Mouse (Mus musculus) midbrain, embryonic 14.5 days (tissue): ENCODE data around the gene Fkbp5. TPM values are rescaled to one million over a fixed set of nuclear protein-coding genes. Genes with fewer than 3 reads are reported as not detected.

Source experiments
- ATAC-seq: fragments of 200-750 bp; cut with Nextera tagmentation; 2 replicates; pipeline ENCODE4 v1.8.0; 2017; ENCODE audit warnings: moderate number of reproducible peaks, moderate library complexity; ENCODE audit not compliant: low FRiP score, low TSS enrichment
- DNase-seq: peaks from one replicate; pipeline ENCODE4 v3.0.0-alpha.2; 2015
- H3K27ac ChIP-seq: fragments of 300-500 bp; sonication (generic); replicated peaks from 2 replicates; pipeline ENCODE4 v1.5.1; 2014; ENCODE audit warnings: mild to moderate bottlenecking, low read depth, low read length, moderate library complexity
- H3K27me3 ChIP-seq: fragments of 300-500 bp; sonication (generic); 2 replicates; pipeline ENCODE4 v1.6.1; 2014; ENCODE audit warnings: low read length, control low read depth, mixed read lengths; ENCODE audit not compliant: control insufficient read depth, insufficient read depth
- H3K36me3 ChIP-seq: fragments of 300-500 bp; sonication (generic); 2 replicates; pipeline ENCODE4 v1.6.1; 2014; ENCODE audit warnings: low read length, control low read depth; ENCODE audit not compliant: control insufficient read depth, insufficient read depth
- H3K4me1 ChIP-seq: fragments of 300-500 bp; sonication (generic); 2 replicates; pipeline ENCODE4 v1.6.1; 2014; ENCODE audit warnings: mild to moderate bottlenecking, antibody characterized with exemption, low read length, control low read depth; ENCODE audit not compliant: control insufficient read depth, insufficient read depth
- H3K4me2 ChIP-seq: fragments of 300-500 bp; sonication (generic); 2 replicates; pipeline ENCODE4 v1.6.1; 2014; ENCODE audit warnings: mild to moderate bottlenecking, low read length, moderate library complexity
- H3K4me3 ChIP-seq: fragments of 300-500 bp; sonication (generic); replicated peaks from 2 replicates; pipeline ENCODE4 v1.5.1; 2014; ENCODE audit warnings: low read depth, low read length
- H3K9ac ChIP-seq: fragments of 300-500 bp; sonication (generic); replicated peaks from 2 replicates; pipeline ENCODE4 v1.6.1; 2014; ENCODE audit warnings: mild to moderate bottlenecking, low read length, moderate library complexity
- H3K9me3 ChIP-seq: fragments of 300-500 bp; sonication (generic); 2 replicates; pipeline ENCODE4 v1.6.1; 2016; ENCODE audit warnings: low read length, control low read depth, mixed read lengths; ENCODE audit not compliant: control insufficient read depth
- WGBS: fragments of 180-500 bp; shearing (Covaris S2); extraction: QIAGEN DNeasy Blood & Tissue Kit; methylation state at CpG from one replicate; pipeline ENCODE4 v1.1.7; 2014; 5-methylcytosine and 5-hydroxymethylcytosine counted together
- polyA plus RNA-seq: library from polyadenylated mRNA; unstranded; fragments of >200 nt; fragmentation: Nextera tagmentation; extraction: Ambion mirVana; gene quantifications from 2 replicates; pipeline ENCODE4 v1.2.1, GENCODE M21; 2014

Gene Fkbp5
- polyA plus RNA-seq, 1 experiment from 2014 or later: 11.6 TPM

- no peak overlapping the region for H3K4me3 ChIP-seq
- ATAC-seq: no peak
- no peak overlapping the region for H3K9ac ChIP-seq
- no peak overlapping the region for H3K4me2 ChIP-seq
- no peak for DNase-seq
- H3K27ac ChIP-seq: no peak overlapping the region
- no peaks in the 10 kb centered on the region for H3K9me3 ChIP-seq
- no peaks in the 10 kb centered on the region for H3K36me3 ChIP-seq
- WGBS: 74% methylated on average over 5 of the region's 5 CpGs
- H3K27me3 ChIP-seq: peaks cover 13% of the 10 kb centered on the region; the same call in 1 of the 2 replicates
- peaks cover 11% of the 10 kb centered on the region for H3K4me1 ChIP-seq
Observed at GRCm38 (mm10) chr17:28521071-28521726, 3.9 kb upstream of the Fkbp5 start.

- H3K9ac ChIP-seq: no peak overlapping the region
- WGBS: 78% methylated on average over 4 of the region's 4 CpGs
Observed at GRCm38 (mm10) chr17:28520561-28520960, 3.2 kb upstream of the Fkbp5 start.

GRCm38 (mm10) chr17:28519827-28520226, 2.5 kb upstream of the Fkbp5 start:
- Histone ChIP-seq H3K4me1 (peaks cover 11% of the 10 kb centered on the region), H3K27ac (no peak overlapping the region), H3K9me3 (no peaks in the 10 kb centered on the region), H3K4me2 (no peak overlapping the region), H3K9ac (no peak overlapping the region), H3K36me3 (no peaks in the 10 kb centered on the region), H3K27me3 (peaks cover 18% of the 10 kb centered on the region; the same call in 1 of the 2 replicates), H3K4me3 (no peak overlapping the region)
- 94% methylated on average over 3 of the region's 3 CpGs for WGBS
- DNase-seq (no peak), ATAC-seq (no peak)

More at GRCm38 (mm10) chr17:28520561-28520960, 3.2 kb upstream of the Fkbp5 start:
- no peak overlapping the region for H3K4me3 ChIP-seq
- H3K27me3 ChIP-seq: peaks cover 16% of the 10 kb centered on the region; the same call in 1 of the 2 replicates
- no peak overlapping the region for H3K27ac ChIP-seq
- H3K9me3 ChIP-seq: no peaks in the 10 kb centered on the region
- DNase-seq (no peak), ATAC-seq (no peak)
- H3K4me2 ChIP-seq: no peak overlapping the region
- H3K36me3 ChIP-seq: no peaks in the 10 kb centered on the region
- peaks cover 11% of the 10 kb centered on the region for H3K4me1 ChIP-seq

- H3K9ac ChIP-seq: no peak overlapping the region
- peak overlapping the region; percentile 39 for H3K4me3 ChIP-seq
- no peak for ATAC-seq
- peak overlapping the region; percentile 70 for H3K4me2 ChIP-seq
- no peak for DNase-seq
- H3K27me3 ChIP-seq: peaks cover 18% of the 10 kb centered on the region; the same call in 1 of the 2 replicates
- H3K27ac ChIP-seq: no peak overlapping the region
- no peaks in the 10 kb centered on the region for H3K36me3 ChIP-seq
- WGBS: 21% methylated on average over 8 of the region's 8 CpGs
- H3K9me3 ChIP-seq: no peaks in the 10 kb centered on the region
- H3K4me1 ChIP-seq: peaks cover 11% of the 10 kb centered on the region
Observed at GRCm38 (mm10) chr17:28518615-28519071, 1.3 kb upstream of the Fkbp5 start.

- ATAC-seq (peak; percentile 62), DNase-seq (peak; percentile 88)
- Histone ChIP-seq H3K9ac (peak overlapping the region; percentile 47), H3K4me3 (peak overlapping the region; percentile 39), H3K27me3 (peaks cover 18% of the 10 kb centered on the region; the same call in 1 of the 2 replicates), H3K27ac (peak overlapping the region; percentile 43; the same call in 1 of the 2 replicates), H3K4me1 (peaks cover 11% of the 10 kb centered on the region), H3K9me3 (no peaks in the 10 kb centered on the region), H3K4me2 (peak overlapping the region; percentile 70), H3K36me3 (no peaks in the 10 kb centered on the region)
- 1% methylated on average over 46 of the region's 46 CpGs for WGBS
Observed at GRCm38 (mm10) chr17:28517956-28518614, 758 bp upstream of the Fkbp5 start.

GRCm38 (mm10) chr17:28516881-28517280, 446 bp downstream of the Fkbp5 start:
- Histone ChIP-seq H3K4me3 (no peak overlapping the region), H3K36me3 (no peaks in the 10 kb centered on the region), H3K27ac (no peak overlapping the region), H3K4me2 (peak overlapping the region; percentile 70; the same call in 1 of the 2 replicates), H3K4me1 (peaks cover 11% of the 10 kb centered on the region), H3K9me3 (no peaks in the 10 kb centered on the region), H3K9ac (peak overlapping the region; percentile 47; the same call in 1 of the 2 replicates), H3K27me3 (peaks cover 18% of the 10 kb centered on the region; the same call in 1 of the 2 replicates)
- ATAC-seq (no peak), DNase-seq (no peak)
- WGBS: 74% methylated on average over 4 of the region's 4 CpGs

GRCm38 (mm10) chr17:28515431-28516341, 1.6 kb downstream of the Fkbp5 start:
- Histone ChIP-seq H3K4me3 (no peak overlapping the region), H3K4me2 (no peak overlapping the region), H3K36me3 (no peaks in the 10 kb centered on the region), H3K9me3 (no peaks in the 10 kb centered on the region), H3K9ac (no peak overlapping the region), H3K27ac (no peak overlapping the region), H3K27me3 (peaks cover 12% of the 10 kb centered on the region; the same call in 1 of the 2 replicates), H3K4me1 (peaks cover 15% of the 10 kb centered on the region)
- DNase-seq: no peak
- ATAC-seq: no peak
- 70% methylated on average over 10 of the region's 10 CpGs for WGBS

- no peak for ATAC-seq
- Histone ChIP-seq H3K4me3 (no peak overlapping the region), H3K9me3 (no peaks in the 10 kb centered on the region), H3K27me3 (peaks cover 10% of the 10 kb centered on the region; the same call in 1 of the 2 replicates), H3K4me1 (peaks cover 17% of the 10 kb centered on the region), H3K4me2 (no peak overlapping the region), H3K9ac (no peak overlapping the region), H3K27ac (no peak overlapping the region), H3K36me3 (no peaks in the 10 kb centered on the region)
- WGBS: 52% methylated on average over 5 of the region's 5 CpGs
- DNase-seq: no peak
Observed at GRCm38 (mm10) chr17:28514555-28514954, 2.8 kb downstream of the Fkbp5 start.
